Mouse (Mus musculus) kidney, embryonic 14.5 days (tissue): ENCODE measurements around the gene Olfr1324. TPM values are rescaled to one million over a fixed set of nuclear protein-coding genes. Genes with fewer than 3 reads are reported as not detected.
"Not testable (repeated sequence)": the region's sequence is repeated elsewhere in the genome, so short reads cannot be mapped to it uniquely, and the experiment has no call there.

Source experiments
- ATAC-seq: fragments of 200-750 bp; cut with Nextera tagmentation; 2 replicates; pipeline ENCODE4 v1.8.0; 2017; ENCODE audit warnings: moderate number of reproducible peaks, mild to moderate bottlenecking, moderate TSS enrichment, moderate library complexity; ENCODE audit not compliant: low FRiP score, low TSS enrichment
- H3K27ac ChIP-seq: fragments of 300-500 bp; sonication (generic); 2 replicates; pipeline ENCODE4 v1.5.1; 2014; ENCODE audit warnings: low read depth, mild to moderate bottlenecking, low read length, moderate library complexity, mixed read lengths
- H3K27me3 ChIP-seq: fragments of 300-500 bp; sonication (generic); 2 replicates; pipeline ENCODE4 v1.6.1; 2014; ENCODE audit warnings: mild to moderate bottlenecking, low read length; ENCODE audit not compliant: control insufficient read depth, insufficient read depth
- H3K36me3 ChIP-seq: fragments of 300-500 bp; sonication (generic); 2 replicates; pipeline ENCODE4 v1.6.1; 2014; ENCODE audit warnings: low read length, mixed read lengths; ENCODE audit not compliant: control insufficient read depth, insufficient read depth
- H3K4me1 ChIP-seq: fragments of 300-500 bp; sonication (generic); 2 replicates; pipeline ENCODE4 v1.6.1; 2014; ENCODE audit warnings: low read length, mixed read lengths; ENCODE audit not compliant: control insufficient read depth, insufficient read depth
- H3K4me2 ChIP-seq: fragments of 300-500 bp; sonication (generic); replicated peaks from 2 replicates; pipeline ENCODE4 v1.6.1; 2014; ENCODE audit warnings: low read depth, mild to moderate bottlenecking, low read length
- H3K4me3 ChIP-seq: fragments of 300-500 bp; sonication (generic); 2 replicates; pipeline ENCODE4 v1.5.1; 2014; ENCODE audit warnings: mild to moderate bottlenecking, low read length
- H3K9ac ChIP-seq: fragments of 300-500 bp; sonication (generic); 2 replicates; pipeline ENCODE4 v1.6.1; 2014; ENCODE audit warnings: low read depth, mild to moderate bottlenecking, low read length, moderate library complexity
- H3K9me3 ChIP-seq: fragments of 300-500 bp; sonication (generic); 2 replicates; pipeline ENCODE4 v1.6.1; 2016; ENCODE audit warnings: low read length; ENCODE audit not compliant: control insufficient read depth
- WGBS: fragments of 180-500 bp; shearing (Covaris S2); extraction: QIAGEN DNeasy Blood & Tissue Kit; methylation state at CpG from one replicate; pipeline ENCODE4 v1.1.7; 2014; 5-methylcytosine and 5-hydroxymethylcytosine counted together
- polyA plus RNA-seq: library from polyadenylated mRNA; unstranded; fragments of >200 nt; fragmentation: Nextera tagmentation; extraction: Ambion mirVana; gene quantifications from 2 replicates; pipeline ENCODE4 v1.2.1, GENCODE M21; 2014

The Olfr1324 gene
- not detected in 2 replicates for polyA plus RNA-seq

- ATAC-seq = no peak
- Histone ChIP-seq H3K27ac (no peak within 1 kb of the TSS), H3K4me3 (no peak within 1 kb of the TSS), H3K36me3 (no peaks in the 10 kb centered on the region), H3K9ac (no peak within 1 kb of the TSS), H3K9me3 (no peaks in the 10 kb centered on the region), H3K4me2 (no peak within 1 kb of the TSS), H3K4me1 (no peaks in the 10 kb centered on the region), H3K27me3 (no peaks in the 10 kb centered on the region)
- 92% methylated on average over 1 of the region's 1 CpGs for WGBS
Measured at GRCm38 (mm10) chrX:50428398-50428797, at the start of gene Olfr1324. Olfr1324 (minus strand) TSS chrX:50428498.

GRCm38 (mm10) chrX:50470341-50470740, 42.0 kb upstream of the Olfr1324 start:
- H3K4me2 ChIP-seq, H3K27me3 ChIP-seq, ATAC-seq, H3K4me1 ChIP-seq, H3K9ac ChIP-seq, H3K36me3 ChIP-seq, H3K9me3 ChIP-seq, H3K27ac ChIP-seq, H3K4me3 ChIP-seq: not testable (repeated sequence)
- WGBS = 76% methylated on average over 6 of the region's 6 CpGs

GRCm38 (mm10) chrX:50456136-50456535, 27.8 kb upstream of the Olfr1324 start:
- ATAC-seq = no peak
- Histone ChIP-seq H3K27ac (no peak overlapping the region), H3K9ac (no peak overlapping the region), H3K27me3 (no peaks in the 10 kb centered on the region), H3K4me1 (no peaks in the 10 kb centered on the region), H3K4me2 (no peak overlapping the region), H3K36me3 (no peaks in the 10 kb centered on the region), H3K9me3 (no peaks in the 10 kb centered on the region), H3K4me3 (no peak overlapping the region)
- WGBS = 40% methylated on average over 1 of the region's 1 CpGs

GRCm38 (mm10) chrX:50443352-50443751, 15.1 kb upstream of the Olfr1324 start:
- Histone ChIP-seq H3K9me3 (no peaks in the 10 kb centered on the region), H3K9ac (no peak overlapping the region), H3K4me1 (no peaks in the 10 kb centered on the region), H3K4me2 (no peak overlapping the region), H3K36me3 (no peaks in the 10 kb centered on the region), H3K27me3 (no peaks in the 10 kb centered on the region), H3K4me3 (no peak overlapping the region), H3K27ac (no peak overlapping the region)
- ATAC-seq = no peak
- 80% methylated on average over 1 of the region's 1 CpGs for WGBS

- no peak for ATAC-seq
Measured at GRCm38 (mm10) chrX:50442696-50443095, 14.4 kb upstream of the Olfr1324 start.

GRCm38 (mm10) chrX:50432499-50432898, 4.2 kb upstream of the Olfr1324 start:
- no peak for ATAC-seq
- no peaks in the 10 kb centered on the region for H3K4me1 ChIP-seq
- H3K9ac ChIP-seq = no peak overlapping the region
- no peak overlapping the region for H3K4me2 ChIP-seq
- H3K9me3 ChIP-seq = no peaks in the 10 kb centered on the region
- H3K4me3 ChIP-seq = no peak overlapping the region
- WGBS = 88% methylated on average over 2 of the region's 2 CpGs
- H3K36me3 ChIP-seq = no peaks in the 10 kb centered on the region
- H3K27ac ChIP-seq = no peak overlapping the region
- no peaks in the 10 kb centered on the region for H3K27me3 ChIP-seq

More at GRCm38 (mm10) chrX:50442696-50443095, 14.4 kb upstream of the Olfr1324 start:
- Histone ChIP-seq H3K4me3 (no peak overlapping the region), H3K27ac (no peak overlapping the region), H3K9ac (no peak overlapping the region), H3K4me1 (no peaks in the 10 kb centered on the region), H3K4me2 (no peak overlapping the region), H3K36me3 (no peaks in the 10 kb centered on the region), H3K27me3 (no peaks in the 10 kb centered on the region), H3K9me3 (no peaks in the 10 kb centered on the region)
- WGBS = 80% methylated on average over 1 of the region's 1 CpGs

- Histone ChIP-seq H3K36me3 (no peaks in the 10 kb centered on the region), H3K9me3 (no peaks in the 10 kb centered on the region), H3K27ac (no peak overlapping the region), H3K4me3 (no peak overlapping the region), H3K4me1 (no peaks in the 10 kb centered on the region), H3K4me2 (no peak overlapping the region), H3K27me3 (no peaks in the 10 kb centered on the region), H3K9ac (no peak overlapping the region)
- 68% methylated on average over 2 of the region's 2 CpGs for WGBS
- no peak for ATAC-seq
Measured at GRCm38 (mm10) chrX:50427712-50428328, 478 bp downstream of the Olfr1324 start.

GRCm38 (mm10) chrX:50425899-50426436, 2.3 kb downstream of the Olfr1324 start:
- Histone ChIP-seq H3K27ac (no peak overlapping the region), H3K4me1 (no peaks in the 10 kb centered on the region), H3K4me3 (no peak overlapping the region), H3K36me3 (no peaks in the 10 kb centered on the region), H3K4me2 (no peak overlapping the region), H3K9me3 (no peaks in the 10 kb centered on the region), H3K27me3 (no peaks in the 10 kb centered on the region), H3K9ac (no peak overlapping the region)
- 83% methylated on average over 3 of the region's 3 CpGs for WGBS
- no peak for ATAC-seq

- ATAC-seq, H3K36me3 ChIP-seq: not testable (repeated sequence)
- 96% methylated on average over 7 of the region's 8 CpGs for WGBS
Measured at GRCm38 (mm10) chrX:50410361-50410760, 17.9 kb downstream of the Olfr1324 start.

More at GRCm38 (mm10) chrX:50410361-50410760, 17.9 kb downstream of the Olfr1324 start:
- not testable (repeated sequence) for H3K4me2 ChIP-seq, H3K9me3 ChIP-seq, H3K27me3 ChIP-seq, H3K4me3 ChIP-seq, H3K27ac ChIP-seq, H3K4me1 ChIP-seq, H3K9ac ChIP-seq
